Mouse (Mus musculus) hindbrain, embryonic 14.5 days (tissue): ENCODE results near the gene Calhm2. TPM values are rescaled to one million over a fixed set of nuclear protein-coding genes. Genes with fewer than 3 reads are reported as not detected.

ENCODE experiments used
- ATAC-seq: fragments of 200-750 bp; cut with Nextera tagmentation; 2 replicates; pipeline ENCODE4 v1.8.0; 2017; ENCODE audit warnings: moderate number of reproducible peaks, mild to moderate bottlenecking, moderate TSS enrichment, moderate library complexity; ENCODE audit not compliant: low FRiP score
- DNase-seq: peaks from one replicate; pipeline ENCODE4 v3.0.0-alpha.2; 2015; ENCODE audit warnings: low spot score
- H3K27ac ChIP-seq: fragments of 300-500 bp; sonication (generic); 2 replicates; pipeline ENCODE4 v1.5.1; 2014; ENCODE audit warnings: mild to moderate bottlenecking, moderate library complexity
- H3K27me3 ChIP-seq: fragments of 300-500 bp; sonication (generic); 2 replicates; pipeline ENCODE4 v1.6.1; 2014; ENCODE audit warnings: mild to moderate bottlenecking, low read length, mixed read lengths; ENCODE audit not compliant: control insufficient read depth, insufficient read depth
- H3K36me3 ChIP-seq: fragments of 300-500 bp; sonication (generic); replicated peaks from 2 replicates; pipeline ENCODE4 v1.6.1; 2014; ENCODE audit not compliant: control insufficient read depth, insufficient read depth
- H3K4me1 ChIP-seq: fragments of 300-500 bp; sonication (generic); replicated peaks from 2 replicates; pipeline ENCODE4 v1.6.1; 2014; ENCODE audit warnings: antibody characterized with exemption, low read length, mixed read lengths; ENCODE audit not compliant: control insufficient read depth, insufficient read depth
- H3K4me2 ChIP-seq: fragments of 300-500 bp; sonication (generic); replicated peaks from 2 replicates; pipeline ENCODE4 v1.6.1; 2014; ENCODE audit warnings: mild to moderate bottlenecking, moderate library complexity
- H3K4me3 ChIP-seq: fragments of 300-500 bp; sonication (generic); replicated peaks from 2 replicates; pipeline ENCODE4 v1.5.1; 2014; ENCODE audit warnings: mild to moderate bottlenecking, low read length
- H3K9ac ChIP-seq: fragments of 300-500 bp; sonication (generic); 2 replicates; pipeline ENCODE4 v1.6.1; 2014
- H3K9me3 ChIP-seq: fragments of 300-500 bp; sonication (generic); 2 replicates; pipeline ENCODE4 v1.6.1; 2016; ENCODE audit warnings: low read length; ENCODE audit not compliant: control insufficient read depth
- WGBS: fragments of 180-500 bp; shearing (Covaris S2); extraction: QIAGEN DNeasy Blood & Tissue Kit; methylation state at CpG from one replicate; pipeline ENCODE4 v1.1.7; 2014; 5-methylcytosine and 5-hydroxymethylcytosine counted together
- polyA plus RNA-seq: library from polyadenylated mRNA; unstranded; fragments of >200 nt; fragmentation: Nextera tagmentation; extraction: Ambion mirVana; gene quantifications from 2 replicates; pipeline ENCODE4 v1.2.1, GENCODE M21; 2014

Gene Calhm2
- polyA plus RNA-seq, 1 experiment from 2014 or later = 0.44 TPM

DNA sequence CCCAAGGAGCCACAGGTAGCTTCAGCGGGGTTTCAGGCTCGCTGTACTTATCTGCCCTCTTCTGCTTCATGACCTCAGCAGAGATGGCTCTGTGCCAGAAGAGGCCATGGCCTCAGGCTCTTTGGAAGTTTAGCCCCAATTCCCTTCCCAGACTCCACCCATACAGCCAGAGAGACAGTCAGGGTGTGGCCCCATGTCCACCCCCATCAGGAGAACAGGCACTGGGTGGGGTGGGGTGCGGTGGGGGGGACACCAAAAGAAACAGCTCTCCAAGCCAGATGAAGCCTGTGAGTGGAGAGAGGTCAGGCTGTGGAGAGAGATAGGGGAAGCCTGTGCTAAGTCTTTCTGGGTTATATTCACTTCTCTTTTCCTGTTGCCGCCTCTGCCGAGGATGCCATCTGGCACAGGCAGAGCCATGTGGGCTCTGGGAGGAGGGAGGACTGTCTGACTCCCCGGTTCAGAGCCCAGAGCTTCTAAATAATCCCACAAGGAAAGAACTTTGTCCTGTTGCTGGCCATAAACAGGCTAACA lies 978 bp downstream of the Calhm2 start:
- ATAC-seq = no peak
- no peak overlapping the region for H3K9ac ChIP-seq
- peak overlapping the region; percentile 47 for H3K4me2 ChIP-seq
- 50% methylated on average over 6 of the region's 6 CpGs for WGBS
- H3K27ac ChIP-seq = no peak overlapping the region
- peaks cover 8% of the 10 kb centered on the region for H3K4me1 ChIP-seq
- DNase-seq = no peak
- no peak overlapping the region; the same call in 1 of the 2 replicates for H3K4me3 ChIP-seq
- H3K36me3 ChIP-seq = peaks cover 10% of the 10 kb centered on the region
- no peaks in the 10 kb centered on the region for H3K27me3 ChIP-seq
- no peaks in the 10 kb centered on the region for H3K9me3 ChIP-seq

DNA sequence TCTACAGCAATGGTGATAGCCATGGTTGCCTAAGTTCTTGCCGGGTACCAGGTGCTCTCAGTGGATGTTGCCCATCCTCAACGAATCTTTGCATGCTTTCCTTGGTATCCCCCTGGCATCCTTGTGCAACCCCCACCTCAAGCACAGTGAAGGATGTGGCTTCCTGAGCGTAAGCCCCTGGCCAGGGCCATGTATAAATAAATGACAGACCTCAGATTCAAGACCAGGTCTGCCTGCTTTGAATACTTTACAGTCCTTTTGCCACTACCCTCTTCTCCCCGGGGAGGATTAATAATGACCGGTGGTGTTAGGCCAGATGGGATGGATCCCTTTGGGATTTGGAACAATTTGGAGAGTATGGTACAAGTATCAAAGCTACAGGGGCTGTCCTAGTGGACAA lies 1.9 kb downstream of the Calhm2 start:
- WGBS = 89% methylated on average over 5 of the region's 5 CpGs
- Histone ChIP-seq H3K36me3 (peaks cover 20% of the 10 kb centered on the region), H3K9ac (no peak overlapping the region), H3K9me3 (no peaks in the 10 kb centered on the region), H3K4me1 (peaks cover 8% of the 10 kb centered on the region), H3K4me3 (no peak overlapping the region), H3K27ac (no peak overlapping the region), H3K4me2 (no peak overlapping the region), H3K27me3 (no peaks in the 10 kb centered on the region)
- DNase-seq (no peak), ATAC-seq (no peak)

DNA sequence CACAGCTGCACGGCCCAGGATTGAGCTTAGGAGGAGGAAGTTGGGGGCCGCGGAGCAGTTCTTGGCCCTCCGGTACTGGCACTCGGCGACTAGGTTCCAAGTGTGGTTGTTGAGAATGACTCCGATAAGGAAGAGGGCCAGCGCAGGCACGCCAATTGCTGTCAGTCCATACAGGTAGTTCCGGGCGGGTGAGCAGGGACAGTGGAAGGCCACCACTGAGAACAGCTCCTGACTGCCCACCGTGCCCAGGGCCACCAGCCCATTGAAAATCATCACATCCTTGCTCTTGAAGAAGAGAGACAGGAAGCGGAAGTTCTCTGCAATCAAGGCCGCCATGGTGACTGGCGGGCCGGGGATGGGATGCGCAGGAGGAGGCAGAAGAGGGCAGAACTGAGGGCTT lies 2.5 kb downstream of the Calhm2 start:
- no peak overlapping the region for H3K27ac ChIP-seq
- H3K4me2 ChIP-seq = no peak overlapping the region
- no peak overlapping the region for H3K4me3 ChIP-seq
- H3K9me3 ChIP-seq = no peaks in the 10 kb centered on the region
- DNase-seq = no peak
- H3K9ac ChIP-seq = no peak overlapping the region
- peaks cover 8% of the 10 kb centered on the region for H3K4me1 ChIP-seq
- 89% methylated on average over 17 of the region's 17 CpGs for WGBS
- H3K36me3 ChIP-seq = peaks cover 25% of the 10 kb centered on the region
- H3K27me3 ChIP-seq = no peaks in the 10 kb centered on the region
- no peak for ATAC-seq

DNA sequence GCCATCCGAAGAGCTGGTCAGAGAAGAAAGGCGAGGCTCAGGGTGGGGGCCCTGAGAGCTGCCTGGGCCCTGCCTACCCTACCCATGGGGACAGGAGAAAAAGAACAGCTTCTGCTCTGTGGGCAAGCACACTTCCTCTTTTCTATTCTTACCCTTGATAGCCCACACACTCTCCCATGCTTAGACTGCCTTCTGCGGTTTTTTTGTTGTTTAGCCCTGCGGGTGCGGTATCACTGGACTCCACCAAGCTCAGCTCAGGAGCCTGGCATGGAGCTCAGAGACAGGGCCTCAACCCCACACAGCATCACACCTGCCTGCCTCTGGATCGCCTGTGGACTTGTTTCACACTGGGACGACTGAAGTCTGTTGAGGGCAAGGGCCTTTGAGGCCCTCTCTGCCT lies 4.9 kb downstream of the Calhm2 start:
- no peak overlapping the region for H3K9ac ChIP-seq
- H3K9me3 ChIP-seq = no peaks in the 10 kb centered on the region
- H3K4me2 ChIP-seq = no peak overlapping the region
- no peak overlapping the region for H3K27ac ChIP-seq
- ATAC-seq (no peak), DNase-seq (no peak)
- H3K4me3 ChIP-seq = no peak overlapping the region
- H3K4me1 ChIP-seq = peaks cover 8% of the 10 kb centered on the region
- no peaks in the 10 kb centered on the region for H3K27me3 ChIP-seq
- peaks cover 49% of the 10 kb centered on the region for H3K36me3 ChIP-seq
- 88% methylated on average over 7 of the region's 7 CpGs for WGBS

DNA sequence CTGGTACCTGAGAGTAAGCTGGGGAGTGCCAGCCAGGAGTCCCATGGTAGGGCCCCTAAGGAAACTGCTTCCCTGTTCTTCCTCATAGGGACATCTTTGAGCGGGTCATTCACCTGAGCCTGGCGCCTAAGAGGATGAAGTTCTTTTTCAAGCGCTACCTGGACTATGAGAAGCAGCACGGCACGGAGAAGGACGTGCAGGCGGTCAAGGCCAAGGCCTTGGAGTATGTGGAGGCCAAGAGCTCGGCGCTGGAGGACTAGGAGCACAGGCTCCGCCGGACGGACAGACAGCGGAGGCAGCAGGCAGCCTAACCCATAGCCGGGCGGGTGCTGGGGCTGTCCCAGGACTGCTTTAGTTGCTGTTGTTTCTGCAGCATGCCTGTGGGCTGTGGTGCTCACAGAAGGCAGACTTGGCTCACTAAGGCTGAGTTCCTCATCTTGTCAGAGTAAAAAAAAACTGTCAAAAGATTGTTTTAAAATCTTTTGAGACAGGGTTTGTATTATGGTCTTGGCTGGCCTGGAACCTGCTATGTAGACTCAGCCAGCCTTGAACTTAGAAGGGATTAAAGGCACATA lies 7.5 kb downstream of the Calhm2 start:
- Histone ChIP-seq H3K27ac (no peak overlapping the region), H3K4me2 (no peak overlapping the region), H3K4me3 (no peak overlapping the region), H3K27me3 (no peaks in the 10 kb centered on the region), H3K36me3 (peaks cover 74% of the 10 kb centered on the region), H3K4me1 (no peaks in the 10 kb centered on the region), H3K9me3 (no peaks in the 10 kb centered on the region), H3K9ac (no peak overlapping the region)
- ATAC-seq = no peak
- WGBS = 95% methylated on average over 15 of the region's 15 CpGs
- DNase-seq = no peak

DNA sequence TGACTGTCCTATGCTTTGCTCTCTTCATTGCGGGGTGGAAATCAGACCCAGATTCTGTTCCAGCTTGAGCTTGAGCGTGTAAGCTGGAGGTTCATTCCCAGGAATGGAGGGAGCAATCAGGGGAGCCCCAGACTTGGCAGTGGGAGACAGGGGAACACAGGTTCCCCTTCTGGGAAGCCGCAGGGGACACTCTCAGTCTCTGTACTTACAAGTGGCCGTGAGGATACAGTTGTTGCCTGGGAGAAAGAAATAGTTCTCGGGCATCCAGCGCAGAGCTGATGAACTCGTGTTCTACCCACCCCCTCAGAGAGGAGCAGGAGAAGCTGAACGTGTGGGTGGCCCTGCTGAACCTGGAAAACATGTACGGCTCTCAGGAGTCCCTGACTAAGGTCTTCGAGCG lies 9.3 kb downstream of the Calhm2 start:
- Histone ChIP-seq H3K9ac (no peak overlapping the region), H3K36me3 (peaks cover 92% of the 10 kb centered on the region), H3K4me3 (no peak overlapping the region), H3K4me1 (no peaks in the 10 kb centered on the region), H3K4me2 (no peak overlapping the region), H3K27me3 (no peaks in the 10 kb centered on the region), H3K27ac (no peak overlapping the region), H3K9me3 (no peaks in the 10 kb centered on the region)
- DNase-seq = no peak
- no peak for ATAC-seq
- 94% methylated on average over 11 of the region's 11 CpGs for WGBS

DNA sequence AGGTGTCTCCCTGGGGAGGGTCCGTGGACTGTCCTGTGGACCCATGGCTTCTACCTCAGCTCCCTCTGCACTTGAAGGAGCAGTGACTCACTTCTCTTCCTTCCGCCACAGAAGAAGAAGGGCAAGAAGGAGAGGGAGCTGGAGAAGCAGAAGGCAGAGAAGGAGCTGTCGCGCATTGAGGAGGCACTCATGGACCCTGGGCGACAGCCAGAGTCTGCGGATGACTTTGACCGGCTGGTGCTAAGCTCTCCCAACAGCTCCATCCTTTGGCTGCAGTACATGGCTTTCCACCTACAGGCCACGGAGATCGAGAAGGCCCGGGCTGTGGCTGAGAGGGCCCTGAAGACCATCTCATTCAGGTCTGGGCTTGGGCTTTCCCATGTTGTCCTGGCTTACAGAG lies 9.9 kb downstream of the Calhm2 start:
- peaks cover 92% of the 10 kb centered on the region for H3K36me3 ChIP-seq
- no peak for ATAC-seq
- no peak overlapping the region for H3K9ac ChIP-seq
- H3K27ac ChIP-seq = no peak overlapping the region
- no peak overlapping the region for H3K4me3 ChIP-seq
- H3K4me2 ChIP-seq = no peak overlapping the region
- H3K9me3 ChIP-seq = no peaks in the 10 kb centered on the region
- WGBS = over 99% methylated on average over 10 of the region's 10 CpGs
- no peaks in the 10 kb centered on the region for H3K4me1 ChIP-seq
- H3K27me3 ChIP-seq = no peaks in the 10 kb centered on the region
- no peak for DNase-seq

DNA sequence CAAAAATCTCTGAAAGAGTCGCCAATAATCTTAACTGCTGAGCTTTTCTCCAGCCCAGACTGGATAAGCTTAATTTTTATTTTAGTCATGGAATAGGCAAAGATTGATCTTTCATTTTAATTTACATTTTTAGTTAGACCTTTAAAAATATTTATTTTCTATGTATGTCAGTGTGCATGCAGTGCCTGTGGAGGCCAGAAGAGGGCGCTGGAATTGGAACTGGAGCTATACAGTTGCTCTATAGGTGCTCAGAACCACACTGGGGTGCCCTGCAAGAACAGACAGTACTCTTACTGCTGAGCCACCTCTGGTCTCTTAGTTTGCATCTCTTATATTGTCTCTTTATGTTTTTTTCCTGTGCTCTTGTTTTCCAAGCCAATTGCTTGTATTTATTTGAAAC lies 15.3 kb downstream of the Calhm2 start:
- WGBS = 23% methylated on average over 2 of the region's 2 CpGs
- peaks cover 64% of the 10 kb centered on the region for H3K36me3 ChIP-seq

DNA sequence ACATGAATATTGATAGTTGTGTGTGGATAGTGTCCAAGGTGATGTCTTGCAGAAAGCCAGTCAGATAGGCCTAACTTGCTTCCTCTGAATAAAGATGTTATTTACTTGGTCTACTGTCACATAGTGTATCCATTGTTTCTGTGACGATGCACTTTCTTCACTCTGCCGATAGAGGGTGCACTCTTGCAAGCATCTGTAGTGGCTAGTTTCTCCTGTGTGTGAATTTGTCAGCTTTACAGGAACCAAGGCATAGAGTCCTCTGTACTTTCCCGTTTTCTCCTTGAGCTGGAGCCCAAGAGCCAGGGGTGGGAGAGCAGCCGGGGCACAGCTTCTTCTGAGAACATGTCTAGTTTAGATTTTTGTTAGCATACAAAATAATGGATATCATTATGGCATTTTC lies 17.0 kb downstream of the Calhm2 start:
- WGBS = 52% methylated on average over 4 of the region's 4 CpGs
- Histone ChIP-seq H3K4me1 (no peaks in the 10 kb centered on the region), H3K27me3 (no peaks in the 10 kb centered on the region), H3K9me3 (no peaks in the 10 kb centered on the region), H3K27ac (no peak overlapping the region), H3K9ac (no peak overlapping the region), H3K36me3 (peaks cover 64% of the 10 kb centered on the region), H3K4me2 (no peak overlapping the region), H3K4me3 (no peak overlapping the region)
- no peak for ATAC-seq
- peak; percentile 57 for DNase-seq

More for the DNA sequence above, 15.3 kb downstream of the Calhm2 start:
- no peaks in the 10 kb centered on the region for H3K9me3 ChIP-seq
- no peak for ATAC-seq
- no peak overlapping the region for H3K9ac ChIP-seq
- no peaks in the 10 kb centered on the region for H3K4me1 ChIP-seq
- no peaks in the 10 kb centered on the region for H3K27me3 ChIP-seq
- DNase-seq = peak; percentile 55
- no peak overlapping the region for H3K27ac ChIP-seq
- H3K4me2 ChIP-seq = no peak overlapping the region
- no peak overlapping the region for H3K4me3 ChIP-seq

DNA sequence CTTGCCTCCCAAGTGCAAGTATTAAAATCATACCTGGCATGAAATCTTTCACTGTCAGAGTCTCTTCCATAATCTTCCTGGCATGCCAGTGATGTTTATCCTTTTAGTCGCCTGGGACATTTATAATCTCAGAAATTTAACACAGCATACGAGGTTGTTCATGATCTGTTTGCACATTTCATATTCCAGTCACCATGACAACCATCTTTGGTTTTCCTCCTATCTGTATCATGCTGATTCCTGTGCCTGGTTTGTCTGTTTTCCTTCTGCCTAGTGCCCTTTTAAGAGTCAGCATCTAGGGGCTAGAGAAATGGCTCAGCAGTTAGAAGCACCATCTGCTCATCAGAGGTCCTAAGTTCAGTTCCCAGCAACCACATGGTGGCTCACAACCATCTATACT lies 19.5 kb downstream of the Calhm2 start:
- no peak overlapping the region for H3K9ac ChIP-seq
- peaks cover 65% of the 10 kb centered on the region for H3K36me3 ChIP-seq
- DNase-seq = no peak
- H3K4me3 ChIP-seq = no peak overlapping the region
- 87% methylated on average over 2 of the region's 2 CpGs for WGBS
- H3K4me1 ChIP-seq = no peaks in the 10 kb centered on the region
- no peak overlapping the region for H3K4me2 ChIP-seq
- H3K27me3 ChIP-seq = no peaks in the 10 kb centered on the region
- H3K27ac ChIP-seq = no peak overlapping the region
- ATAC-seq = no peak
- H3K9me3 ChIP-seq = no peaks in the 10 kb centered on the region
